Comparison of ENCODE assay signal across 15 mouse cellular contexts in the genomic region with DNA sequence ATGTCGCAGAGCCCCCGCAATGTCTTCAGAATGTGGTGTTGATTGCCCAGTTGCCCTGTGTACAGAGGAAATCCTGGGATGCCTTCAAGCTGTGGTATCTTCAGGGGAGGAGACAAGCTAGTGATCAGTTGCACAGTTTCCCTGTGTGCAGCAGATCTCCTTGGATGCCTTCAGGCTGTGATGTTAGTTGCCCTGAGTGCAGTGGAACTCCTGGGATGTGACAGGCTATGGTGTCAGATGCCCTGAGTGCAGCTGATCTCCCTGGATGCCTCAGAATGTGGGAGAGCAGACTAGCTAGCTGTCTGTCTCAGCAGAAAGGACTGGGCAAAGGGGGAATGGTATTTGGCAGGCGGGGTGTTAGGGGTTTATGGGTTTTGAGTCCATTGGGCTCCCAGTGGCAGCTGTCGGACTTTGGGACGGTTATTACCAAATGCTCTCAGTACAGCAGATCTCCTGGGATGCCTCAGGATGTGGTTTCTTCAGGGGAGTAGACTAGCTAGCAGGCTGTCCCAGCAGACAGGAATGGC.
"Had no signal": no experiment of that assay in that cellular context is flagged by ENCODE, and none has a peak within 500 bp of the region (broad histone marks: within the 10 kb centered on the region; RNA-seq: fewer than 3 reads in every experiment).

No protein-coding gene starts in this region.

- DNase-seq: lung, adult 18-20 months; lung, embryonic 14.5 days; lung, postnatal 10 days; lung, postnatal 4 days; midbrain, embryonic 14.5 days; right cerebral cortex, postnatal 14 days; thymus, adult 2 months; thymus, postnatal 25 days; thymus, postnatal 4 days had no signal

- H3K36me3 ChIP-seq: midbrain, embryonic 10.5 days; midbrain, embryonic 12.5 days; neural tube, embryonic 12.5 days; stomach, embryonic 15.5 days had no signal

- ATAC-seq: midbrain, embryonic 16.5 days had no signal

- H3K4me1 ChIP-seq: midbrain, embryonic 10.5 days; midbrain, embryonic 12.5 days; neural tube, embryonic 12.5 days; stomach, embryonic 15.5 days had no signal

- H3K4me2 ChIP-seq: lung, embryonic 14.5 days; midbrain, embryonic 12.5 days; neural tube, embryonic 12.5 days; stomach, embryonic 15.5 days had no signal

- H3K4me3 ChIP-seq: midbrain, embryonic 10.5 days; midbrain, embryonic 12.5 days; neural tube, embryonic 12.5 days; stomach, embryonic 15.5 days had no signal

- H3K9ac ChIP-seq: lung, embryonic 14.5 days; midbrain, embryonic 12.5 days; neural tube, embryonic 12.5 days; stomach, embryonic 15.5 days had no signal

- H3K9me3 ChIP-seq: midbrain, embryonic 10.5 days; midbrain, embryonic 12.5 days; neural tube, embryonic 12.5 days; stomach, embryonic 15.5 days had no signal

- H3K27ac ChIP-seq: midbrain, embryonic 10.5 days; midbrain, embryonic 12.5 days; neural tube, embryonic 12.5 days; stomach, embryonic 15.5 days; stomach, postnatal 0 days had no signal

- H3K27me3 ChIP-seq: midbrain, embryonic 12.5 days; neural tube, embryonic 12.5 days; stomach, embryonic 15.5 days had no signal
